Comparison of ENCODE assay signal across 11 mouse cellular contexts in the genomic region with DNA sequence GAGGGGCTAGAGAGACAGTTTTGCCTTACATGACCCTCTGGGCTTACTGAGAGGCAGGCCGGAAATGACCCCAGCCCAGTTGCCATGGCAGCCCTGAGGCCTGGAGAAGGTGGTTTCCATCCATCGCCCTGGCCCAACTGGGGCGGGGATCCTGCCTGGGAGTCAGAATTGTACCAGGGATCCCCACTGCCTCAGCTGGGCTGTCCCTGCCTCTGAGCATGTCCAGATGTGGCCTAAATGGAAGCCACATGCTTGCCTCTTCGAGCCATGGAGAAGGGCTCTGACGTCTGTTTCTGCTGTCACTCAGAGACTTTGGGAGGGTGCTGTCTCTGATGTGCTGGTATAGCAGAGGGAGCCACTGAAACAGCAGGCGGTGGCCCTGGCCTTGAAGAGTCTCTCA. TPM values are rescaled to one million over a fixed set of nuclear protein-coding genes. Genes with fewer than 3 reads are reported as not detected.
DNase-seq lines count a peak whose midpoint lies in the region; ATAC-seq lines count a peak whose summit lies in the region.
"Had no signal": no experiment of that assay in that cellular context is flagged by ENCODE, and none has a peak within 500 bp of the region (broad histone marks: within the 10 kb centered on the region; RNA-seq: fewer than 3 reads in every experiment).

No protein-coding gene starts in this region.

- H3K36me3 ChIP-seq in kidney, embryonic 14.5 days (ENCODE audit: control insufficient read depth, insufficient read depth, low read length), result no peaks in the 10 kb centered on the region
- H3K36me3 ChIP-seq in embryonic facial prominence, embryonic 10.5 days (replicated peaks), result peaks cover 34% of the 10 kb centered on the region
- H3K36me3 ChIP-seq in hindbrain, embryonic 12.5 days, result no peaks in the 10 kb centered on the region
- H3K36me3 ChIP-seq: liver, embryonic 13.5 days had no signal

- DNase-seq in kidney, adult 18-20 months, result no peak
- DNase-seq in embryonic facial prominence, embryonic 10.5 days (ENCODE audit: low spot score), result peak; percentile 94
- DNase-seq in retina, postnatal 1 day, result peak; percentile 37
- no peak for DNase-seq in kidney, postnatal 10 days
- DNase-seq in thymus, postnatal 10 days (ENCODE audit: low spot score in 2 of 2), result no peak
- DNase-seq: cerebellum, adult 9-10 months; kidney, adult 9 months; liver, embryonic 13.5 days had no signal

- H3K27me3 ChIP-seq in kidney, embryonic 14.5 days (ENCODE audit: control insufficient read depth, insufficient read depth, low read length), result no peaks in the 10 kb centered on the region
- H3K27me3 ChIP-seq in embryonic facial prominence, embryonic 10.5 days (replicated peaks; ENCODE audit: low read depth, poor library complexity, severe bottlenecking), result no peaks in the 10 kb centered on the region
- no peaks in the 10 kb centered on the region for H3K27me3 ChIP-seq in hindbrain, embryonic 12.5 days

- peak; percentile 50 for ATAC-seq in kidney, embryonic 14.5 days (ENCODE audit: low FRiP score, low TSS enrichment)
- peak; percentile 41 for ATAC-seq in hindbrain, embryonic 12.5 days (ENCODE audit: low FRiP score)

- H3K27ac ChIP-seq in kidney, embryonic 14.5 days (ENCODE audit: low read depth, low read length), result no peak overlapping the region
- H3K27ac ChIP-seq in embryonic facial prominence, embryonic 10.5 days (replicated peaks), result peak overlapping the region; percentile 89
- H3K27ac ChIP-seq in hindbrain, embryonic 12.5 days, result peak overlapping the region; percentile 14; the same call in 1 of the 2 replicates
- H3K27ac ChIP-seq: liver, embryonic 13.5 days; macrophage had no signal

- WGBS in kidney, embryonic 14.5 days, result 32% methylated on average over 6 of the region's 6 CpGs
- WGBS in embryonic facial prominence, embryonic 10.5 days, result 26% methylated on average over 6 of the region's 6 CpGs
- 40% methylated on average over 6 of the region's 6 CpGs for WGBS in hindbrain, embryonic 12.5 days

- no peak overlapping the region for H3K9ac ChIP-seq in kidney, embryonic 14.5 days (ENCODE audit: low read depth, low read length)
- H3K9ac ChIP-seq in hindbrain, embryonic 12.5 days, result no peak overlapping the region
- H3K9ac ChIP-seq: liver, embryonic 13.5 days had no signal

- no peaks in the 10 kb centered on the region for H3K9me3 ChIP-seq in kidney, embryonic 14.5 days (ENCODE audit: control insufficient read depth, low read length)
- no peaks in the 10 kb centered on the region for H3K9me3 ChIP-seq in embryonic facial prominence, embryonic 10.5 days
- H3K9me3 ChIP-seq in hindbrain, embryonic 12.5 days (replicated peaks), result no peaks in the 10 kb centered on the region
- H3K9me3 ChIP-seq: liver, embryonic 13.5 days had no signal

- no peak overlapping the region for H3K4me2 ChIP-seq in kidney, embryonic 14.5 days (replicated peaks; ENCODE audit: low read depth, low read length)
- H3K4me2 ChIP-seq in hindbrain, embryonic 12.5 days (replicated peaks), result no peak overlapping the region
- H3K4me2 ChIP-seq: liver, embryonic 13.5 days had no signal

- peaks cover 8% of the 10 kb centered on the region; the same call in 1 of the 2 replicates for H3K4me1 ChIP-seq in kidney, embryonic 14.5 days (ENCODE audit: control insufficient read depth, insufficient read depth, low read length)
- peaks cover 61% of the 10 kb centered on the region for H3K4me1 ChIP-seq in embryonic facial prominence, embryonic 10.5 days
- H3K4me1 ChIP-seq in hindbrain, embryonic 12.5 days, result peaks cover 29% of the 10 kb centered on the region

- H3K4me3 ChIP-seq in kidney, embryonic 14.5 days (ENCODE audit: low read length), result no peak overlapping the region
- H3K4me3 ChIP-seq in embryonic facial prominence, embryonic 10.5 days, result peak overlapping the region; percentile 31; the same call in 1 of the 2 replicates
- H3K4me3 ChIP-seq in hindbrain, embryonic 12.5 days, result no peak overlapping the region
- H3K4me3 ChIP-seq: liver, embryonic 13.5 days had no signal

RNA-seq across cellular contexts. Expression of a gene that starts 24.2 kb away (rescaled TPM):
- 16.4 and 22.1 TPM in 2 replicates for polyA plus RNA-seq in kidney, embryonic 14.5 days (2014; fragmentation: Nextera tagmentation; extraction: Ambion mirVana)
- 56.6 and 69.0 TPM in 2 replicates for polyA plus RNA-seq in embryonic facial prominence, embryonic 10.5 days (2016; fragmentation: Nextera tagmentation; extraction: Ambion mirVana)
- polyA plus RNA-seq in hindbrain, embryonic 12.5 days (2016; fragmentation: Nextera tagmentation; extraction: Ambion mirVana), result 100 and 102 TPM in 2 replicates

Comparison
In these comparisons a context has a peak if more than half of its experiments do, and no peak if none do; other contexts are left out.
1. DNase-seq: peak in embryonic facial prominence, embryonic 10.5 days (single experiment) and retina, postnatal 1 day (single experiment); none in kidney, adult 18-20 months (single experiment), kidney, postnatal 10 days (single experiment) and thymus, postnatal 10 days (0 of 2).